8 mouse cellular contexts compared by ENCODE assay signal in genomic region chr7:19360944-19361343, GRCm38 (mm10). TPM values are rescaled to one million over a fixed set of nuclear protein-coding genes. Genes with fewer than 3 reads are reported as not detected.
DNase-seq lines count a peak whose midpoint lies in the region; ATAC-seq and TF ChIP-seq lines count a peak whose summit lies in the region.

No protein-coding gene starts in this region.

- intact Hi-C loops in heart, postnatal 25 days (cut with DNase I) = loop anchor here (5.0 kb wide), 1 partner anchor 64 kb away; no protein-coding TSS in a partner anchor

- H3K36me3 ChIP-seq in G1E (replicated peaks) = peaks cover 52% of the 10 kb centered on the region
- 0 out of 2 replicates have a peak, but pooled peaks cover 6% of the 10 kb centered on the region for H3K36me3 ChIP-seq in forebrain, embryonic 15.5 days
- H3K36me3 ChIP-seq in neural tube, embryonic 14.5 days (ENCODE audit: control insufficient read depth, insufficient read depth, low read length) = peaks cover 14% of the 10 kb centered on the region; the same call in 1 of the 2 replicates

- H3K4me3 ChIP-seq in G1E (ENCODE audit: low read depth, low read length) = peak overlapping the region; percentile 86
- peak overlapping the region; percentile 68 for H3K4me3 ChIP-seq in forebrain, embryonic 15.5 days
- H3K4me3 ChIP-seq in neural tube, embryonic 14.5 days (ENCODE audit: low read depth, low read length) = peak overlapping the region; percentile 59

- ATAC-seq in G1E (ENCODE audit: extremely low read depth, insufficient number of reproducible peaks, low FRiP score, poor library complexity, severe bottlenecking) = peak; percentile 56
- ATAC-seq in forebrain, embryonic 15.5 days (replicated peaks) = peak; percentile 77
- ATAC-seq in neural tube, embryonic 14.5 days (ENCODE audit: low read depth) = peak; percentile 57

- peak overlapping the region; percentile 96 for H3K4me2 ChIP-seq in forebrain, embryonic 15.5 days (replicated peaks)
- H3K4me2 ChIP-seq in neural tube, embryonic 14.5 days (ENCODE audit: low read depth, low read length) = peak overlapping the region; percentile 99

- peak overlapping the region; percentile 64 for H3K9ac ChIP-seq in forebrain, embryonic 15.5 days (replicated peaks)
- peak overlapping the region; percentile 52; the same call in 1 of the 2 replicates for H3K9ac ChIP-seq in neural tube, embryonic 14.5 days (replicated peaks; ENCODE audit: low read depth, low read length)

- TF ChIP-seq CTCF in G1E (IDR thresholded peaks at IDR 0.05; ENCODE audit: low read depth, low read length) = no peak

- peak; percentile 87 for DNase-seq in G1E (ENCODE audit: low spot score)
- DNase-seq in cerebellum, adult 11-12 months = peak; percentile 95
- peak; percentile 89 for DNase-seq in heart, postnatal 25 days (ENCODE audit: low spot score)
- DNase-seq in layer of hippocampus, adult 18-20 months (ENCODE audit: low spot score in 2 of 2) = peak; percentile 85 to 93
- DNase-seq in lung, adult 18-20 months = peak; percentile 96 to 97
- peak; percentile 63 to 67 for DNase-seq in thymus, adult 18-20 months

- peak overlapping the region; percentile 56 for H3K27ac ChIP-seq in forebrain, embryonic 15.5 days (replicated peaks)
- no peak overlapping the region for H3K27ac ChIP-seq in neural tube, embryonic 14.5 days (ENCODE audit: low read depth, low read length)

- H3K4me1 ChIP-seq in G1E (ENCODE audit: insufficient read depth, low read depth, low read length) = peaks cover 76% of the 10 kb centered on the region
- peaks cover 37% of the 10 kb centered on the region for H3K4me1 ChIP-seq in forebrain, embryonic 15.5 days
- H3K4me1 ChIP-seq in neural tube, embryonic 14.5 days (ENCODE audit: control insufficient read depth, insufficient read depth, low read length) = peaks cover 12% of the 10 kb centered on the region

- under 1% methylated on average over 27 of the region's 27 CpGs for WGBS in forebrain, embryonic 15.5 days
- under 1% methylated on average over 27 of the region's 27 CpGs for WGBS in neural tube, embryonic 14.5 days

- H3K27me3 ChIP-seq in G1E (ENCODE audit: insufficient read depth, low read length) = no peaks in the 10 kb centered on the region
- H3K27me3 ChIP-seq in forebrain, embryonic 15.5 days = no peaks in the 10 kb centered on the region
- H3K27me3 ChIP-seq in neural tube, embryonic 14.5 days (ENCODE audit: control insufficient read depth, insufficient read depth, low read length) = no peaks in the 10 kb centered on the region

- H3K9me3 ChIP-seq in G1E (replicated peaks) = no peaks in the 10 kb centered on the region
- no peaks in the 10 kb centered on the region for H3K9me3 ChIP-seq in forebrain, embryonic 15.5 days
- H3K9me3 ChIP-seq in neural tube, embryonic 14.5 days (ENCODE audit: control insufficient read depth, low read length) = no peaks in the 10 kb centered on the region

RNA-seq across cellular contexts. Expression of gene Ppp1r13l, which starts 1.4 kb away (rescaled TPM):
- 8.5 and 15.2 TPM in 2 replicates for total RNA-seq in G1E (2014; fragmentation: Nextera tagmentation)
- 0.93 and 1.1 TPM in 2 replicates for total RNA-seq in G1E (2017)
- polyA plus RNA-seq in G1E (2012) = 32.9 and 38.0 TPM in 2 replicates
- polyA plus RNA-seq in forebrain, embryonic 15.5 days (2015; fragmentation: Nextera tagmentation; extraction: Ambion mirVana) = 2.6 and 2.7 TPM in 2 replicates
- total RNA-seq in heart, postnatal 25 days (2021) = 10 to 100 TPM; 36.5 to 40.5 TPM
- 1 to 10 TPM; 6.3 to 7.8 TPM for total RNA-seq in layer of hippocampus, adult 18-20 months (2021)
- 1.4 and 1.7 TPM in 2 replicates for polyA plus RNA-seq in neural tube, embryonic 14.5 days (2014; fragmentation: Nextera tagmentation; extraction: Ambion mirVana)

RNA-seq across cellular contexts. Expression of gene Cd3eap, which starts 1.7 kb away (rescaled TPM):
- total RNA-seq in G1E (2014; fragmentation: Nextera tagmentation) (9.3 and 10.8 TPM in 2 replicates), G1E (2017) (22.3 and 25.6 TPM in 2 replicates)
- 56.2 and 57.8 TPM in 2 replicates for polyA plus RNA-seq in G1E (2012)
- 23.9 and 24.0 TPM in 2 replicates for polyA plus RNA-seq in forebrain, embryonic 15.5 days (2015; fragmentation: Nextera tagmentation; extraction: Ambion mirVana)
- total RNA-seq in heart, postnatal 25 days (2021) = 1 to 10 TPM; 9.1 to 9.7 TPM
- total RNA-seq in layer of hippocampus, adult 18-20 months (2021) = 10 to 100 TPM; 19.9 to 21.0 TPM
- 19.1 and 21.5 TPM in 2 replicates for polyA plus RNA-seq in neural tube, embryonic 14.5 days (2014; fragmentation: Nextera tagmentation; extraction: Ambion mirVana)

RNA-seq across cellular contexts. Expression of gene Ercc1, which starts 16.4 kb away (rescaled TPM):
- 26.9 and 39.9 TPM in 2 replicates for total RNA-seq in G1E (2014; fragmentation: Nextera tagmentation)
- 29.7 and 50.1 TPM in 2 replicates for total RNA-seq in G1E (2017)
- 97.7 and 105 TPM in 2 replicates for polyA plus RNA-seq in G1E (2012)
- 94.6 and 95.4 TPM in 2 replicates for polyA plus RNA-seq in forebrain, embryonic 15.5 days (2015; fragmentation: Nextera tagmentation; extraction: Ambion mirVana)
- total RNA-seq in heart, postnatal 25 days (2021) = 10 to 100 TPM; 40.7 to 45.1 TPM
- 10 to 100 TPM; 47.7 to 49.0 TPM for total RNA-seq in layer of hippocampus, adult 18-20 months (2021)
- 90.4 and 98.9 TPM in 2 replicates for polyA plus RNA-seq in neural tube, embryonic 14.5 days (2014; fragmentation: Nextera tagmentation; extraction: Ambion mirVana)

RNA-seq across cellular contexts. Expression of gene Ercc2, which starts 20.9 kb away (rescaled TPM):
- total RNA-seq in G1E (2014; fragmentation: Nextera tagmentation) = 17.2 and 18.4 TPM in 2 replicates
- 14.8 and 20.2 TPM in 2 replicates for total RNA-seq in G1E (2017)
- polyA plus RNA-seq in G1E (2012) = 36.0 and 40.6 TPM in 2 replicates
- polyA plus RNA-seq in forebrain, embryonic 15.5 days (2015; fragmentation: Nextera tagmentation; extraction: Ambion mirVana) = 22.8 and 24.2 TPM in 2 replicates
- total RNA-seq in heart, postnatal 25 days (2021) = 10 to 100 TPM; 10.8 to 12.6 TPM
- 10 to 100 TPM; 37.5 to 38.3 TPM for total RNA-seq in layer of hippocampus, adult 18-20 months (2021)
- 11.4 TPM in 2 replicates for polyA plus RNA-seq in neural tube, embryonic 14.5 days (2014; fragmentation: Nextera tagmentation; extraction: Ambion mirVana)

RNA-seq across cellular contexts. Expression of gene Klc3, which starts 43.0 kb away (rescaled TPM):
- total RNA-seq in G1E (2014; fragmentation: Nextera tagmentation) = not detected in 2 replicates
- 0.11 TPM in 1 of 2 replicates, not detected in the other for total RNA-seq in G1E (2017)
- 0.69 and 0.84 TPM in 2 replicates for polyA plus RNA-seq in G1E (2012)
- 2.2 and 2.3 TPM in 2 replicates for polyA plus RNA-seq in forebrain, embryonic 15.5 days (2015; fragmentation: Nextera tagmentation; extraction: Ambion mirVana)
- total RNA-seq in heart, postnatal 25 days (2021) = under 1 TPM; 0.23 to 0.31 TPM
- total RNA-seq in layer of hippocampus, adult 18-20 months (2021) = 1 to 10 TPM; 4.5 to 5.5 TPM
- 1.1 and 2.1 TPM in 2 replicates for polyA plus RNA-seq in neural tube, embryonic 14.5 days (2014; fragmentation: Nextera tagmentation; extraction: Ambion mirVana)
